Mouse (Mus musculus): ENCODE results near the gene Ssh1.

GRCm38 (mm10) chr5:113921310-113922166, 72.2 kb downstream of the Ssh1 start:
- TF ChIP-seq CTCF (IDR thresholded peaks at IDR 0.05; ENCODE audit: borderline replicate concordance, extremely low read depth, insufficient read depth, insufficient read length) = no peak
- TF ChIP-seq POLR2A (IDR thresholded peaks at IDR 0.05; ENCODE audit: borderline replicate concordance, extremely low read depth, insufficient read depth, insufficient read length, poor library complexity, severe bottlenecking) = no peak

Measured in brain, embryonic 14.5 days (tissue).